Mouse (Mus musculus) stomach, embryonic 16.5 days (tissue): ENCODE results near the gene St5. TPM values are rescaled to one million over a fixed set of nuclear protein-coding genes. Genes with fewer than 3 reads are reported as not detected.

ENCODE experiments used
- ATAC-seq: fragments of 200-750 bp; cut with Nextera tagmentation; 2 replicates; pipeline ENCODE4 v1.8.0; 2017; ENCODE audit warnings: moderate number of reproducible peaks, moderate TSS enrichment; ENCODE audit not compliant: insufficient read depth, low FRiP score
- H3K27ac ChIP-seq: fragments of 300-500 bp; sonication (generic); 2 replicates; pipeline ENCODE4 v1.5.1; 2014; ENCODE audit warnings: low read length
- H3K27me3 ChIP-seq: fragments of 300-500 bp; sonication (generic); 2 replicates; pipeline ENCODE4 v1.6.1; 2014; ENCODE audit warnings: low read length, control low read depth, mixed read lengths; ENCODE audit not compliant: control insufficient read depth, insufficient read depth
- H3K36me3 ChIP-seq: fragments of 300-500 bp; sonication (generic); 2 replicates; pipeline ENCODE4 v1.6.1; 2014; ENCODE audit warnings: low read length; ENCODE audit not compliant: control insufficient read depth, insufficient read depth
- H3K4me1 ChIP-seq: fragments of 300-500 bp; sonication (generic); 2 replicates; pipeline ENCODE4 v1.6.1; 2014; ENCODE audit warnings: low read length, control low read depth, mixed read lengths; ENCODE audit not compliant: control insufficient read depth, insufficient read depth
- H3K4me2 ChIP-seq: fragments of 300-500 bp; sonication (generic); 2 replicates; pipeline ENCODE4 v1.6.1; 2014; ENCODE audit warnings: low read depth, low read length, mixed read lengths
- H3K4me3 ChIP-seq: fragments of 300-500 bp; sonication (generic); replicated peaks from 2 replicates; pipeline ENCODE4 v1.5.1; 2014; ENCODE audit warnings: mild to moderate bottlenecking, low read length
- H3K9ac ChIP-seq: fragments of 300-500 bp; sonication (generic); 2 replicates; pipeline ENCODE4 v1.6.1; 2014; ENCODE audit warnings: low read length
- H3K9me3 ChIP-seq: fragments of 300-500 bp; sonication (generic); replicated peaks from 2 replicates; pipeline ENCODE4 v1.6.1; 2016; ENCODE audit warnings: low read length, control low read depth; ENCODE audit not compliant: control insufficient read depth
- WGBS: fragments of 180-500 bp; shearing (Covaris S2); extraction: QIAGEN DNeasy Blood & Tissue Kit; methylation state at CpG from one replicate; pipeline ENCODE4 v1.1.7; 2014; 5-methylcytosine and 5-hydroxymethylcytosine counted together
- polyA plus RNA-seq: library from polyadenylated mRNA; unstranded; fragments of >200 nt; fragmentation: Nextera tagmentation; extraction: Ambion mirVana; gene quantifications from 2 replicates; pipeline ENCODE4 v1.2.1, GENCODE M21; 2015

The St5 gene
- polyA plus RNA-seq, 1 experiment from 2014 or later: 64.0 TPM

GRCm38 (mm10) chr7:109593992-109594391, 109.4 kb downstream of the St5 start:
- no peaks in the 10 kb centered on the region for H3K27me3 ChIP-seq
- ATAC-seq: no peak

GRCm38 (mm10) chr7:109592184-109592583, 111.2 kb downstream of the St5 start:
- ATAC-seq: no peak
- H3K4me2 ChIP-seq: no peak overlapping the region
- WGBS: 25% methylated on average over 4 of the region's 4 CpGs
- H3K27ac ChIP-seq: peak overlapping the region; percentile 52; the same call in 1 of the 2 replicates
- H3K9ac ChIP-seq: no peak overlapping the region
- no peaks in the 10 kb centered on the region for H3K36me3 ChIP-seq
- H3K4me1 ChIP-seq: peaks cover 39% of the 10 kb centered on the region
- no peaks in the 10 kb centered on the region for H3K9me3 ChIP-seq
- H3K27me3 ChIP-seq: no peaks in the 10 kb centered on the region
- no peak overlapping the region for H3K4me3 ChIP-seq

More at GRCm38 (mm10) chr7:109593992-109594391, 109.4 kb downstream of the St5 start:
- Histone ChIP-seq H3K36me3 (no peaks in the 10 kb centered on the region), H3K4me3 (no peak overlapping the region), H3K27ac (no peak overlapping the region), H3K9me3 (no peaks in the 10 kb centered on the region), H3K4me1 (peaks cover 31% of the 10 kb centered on the region), H3K9ac (no peak overlapping the region), H3K4me2 (no peak overlapping the region)

- H3K4me1 ChIP-seq: peaks cover 39% of the 10 kb centered on the region
- H3K36me3 ChIP-seq: no peaks in the 10 kb centered on the region
- no peak overlapping the region for H3K9ac ChIP-seq
- H3K27me3 ChIP-seq: no peaks in the 10 kb centered on the region
- H3K27ac ChIP-seq: peak overlapping the region; percentile 32
- no peaks in the 10 kb centered on the region for H3K9me3 ChIP-seq
- no peak overlapping the region for H3K4me3 ChIP-seq
- 59% methylated on average over 2 of the region's 2 CpGs for WGBS
- no peak for ATAC-seq
- no peak overlapping the region for H3K4me2 ChIP-seq
Measured at GRCm38 (mm10) chr7:109590576-109590975, 112.8 kb downstream of the St5 start.

DNA sequence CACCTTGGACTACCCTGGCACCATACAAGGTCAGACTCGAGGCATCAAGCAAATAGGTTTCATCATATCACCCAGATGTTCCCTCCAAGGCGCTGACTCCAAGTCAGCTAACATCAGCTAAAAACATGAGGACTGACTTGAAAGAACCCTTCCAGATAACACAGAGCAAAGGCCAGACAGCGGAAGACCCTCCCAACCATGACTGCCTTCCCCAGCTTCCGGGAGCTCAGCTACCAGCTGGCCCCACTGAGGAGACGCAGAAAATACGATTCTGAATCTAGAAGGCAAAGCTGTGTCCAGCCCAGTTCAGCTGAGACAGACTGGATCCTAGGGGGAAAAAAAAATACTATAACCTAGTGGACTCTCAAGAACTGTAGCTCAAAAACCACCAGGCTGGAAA, 114.4 kb downstream of the St5 start:
- no peak for ATAC-seq
- WGBS: 58% methylated on average over 6 of the region's 6 CpGs

DNA sequence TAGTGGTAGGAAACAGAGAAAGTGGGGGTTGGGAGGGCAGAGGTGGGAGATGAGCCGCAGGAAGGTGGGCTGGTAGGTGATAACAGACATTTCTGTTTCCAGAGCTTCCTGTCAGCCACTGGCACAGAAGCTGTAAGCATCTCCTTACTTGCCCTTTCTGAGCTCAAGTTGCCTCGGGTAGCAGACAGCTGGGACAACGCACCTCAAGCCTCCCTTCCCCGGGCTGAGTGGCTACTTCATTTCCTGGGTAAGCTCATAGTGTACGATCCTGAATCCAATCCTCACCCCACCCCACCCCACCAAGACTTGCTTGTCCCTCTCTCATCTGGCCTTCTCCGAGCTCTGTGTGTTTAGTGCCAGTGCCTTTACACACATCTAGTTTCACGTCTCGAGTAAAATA, 115.3 kb downstream of the St5 start:
- no peaks in the 10 kb centered on the region for H3K36me3 ChIP-seq
- no peaks in the 10 kb centered on the region for H3K9me3 ChIP-seq
- H3K9ac ChIP-seq: no peak overlapping the region
- H3K27ac ChIP-seq: no peak overlapping the region
- no peaks in the 10 kb centered on the region for H3K27me3 ChIP-seq
- 63% methylated on average over 8 of the region's 8 CpGs for whole genome bisulfite sequencing
- peaks cover 43% of the 10 kb centered on the region for H3K4me1 ChIP-seq
- no peak overlapping the region for H3K4me3 ChIP-seq
- ATAC-seq: no peak
- no peak overlapping the region for H3K4me2 ChIP-seq

More for the DNA sequence above, 114.4 kb downstream of the St5 start:
- H3K9me3 ChIP-seq: no peaks in the 10 kb centered on the region
- no peaks in the 10 kb centered on the region for H3K27me3 ChIP-seq
- no peak overlapping the region for H3K9ac ChIP-seq
- no peaks in the 10 kb centered on the region for H3K36me3 ChIP-seq
- H3K27ac ChIP-seq: peak overlapping the region; percentile 38; the same call in 1 of the 2 replicates
- H3K4me1 ChIP-seq: peaks cover 43% of the 10 kb centered on the region
- H3K4me3 ChIP-seq: no peak overlapping the region
- H3K4me2 ChIP-seq: no peak overlapping the region

DNA sequence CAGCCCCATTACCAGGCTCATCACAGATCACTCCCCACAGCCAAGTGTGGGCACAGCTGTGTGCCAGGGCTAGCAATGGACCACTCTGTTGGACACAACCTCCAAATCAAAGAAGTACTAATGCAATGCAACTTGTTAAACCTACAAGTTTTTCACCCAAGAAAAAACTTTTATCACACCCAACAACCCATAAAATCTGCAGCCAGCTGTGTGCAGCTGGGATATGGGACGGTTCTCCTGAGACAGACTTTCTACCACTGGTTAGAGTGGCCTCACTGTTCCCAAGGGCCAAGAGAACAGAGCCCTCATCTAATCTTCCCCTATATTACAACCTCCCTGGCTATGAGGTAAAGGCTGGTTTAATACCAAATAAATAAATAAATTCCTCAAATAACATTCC, 118.9 kb downstream of the St5 start:
- H3K4me1 ChIP-seq: peaks cover 24% of the 10 kb centered on the region
- no peak for ATAC-seq
- H3K9ac ChIP-seq: no peak overlapping the region
- H3K27me3 ChIP-seq: no peaks in the 10 kb centered on the region
- no peak overlapping the region for H3K4me2 ChIP-seq
- H3K9me3 ChIP-seq: no peaks in the 10 kb centered on the region
- no peak overlapping the region for H3K27ac ChIP-seq
- 51% methylated on average over 1 of the region's 1 CpGs for WGBS
- H3K36me3 ChIP-seq: no peaks in the 10 kb centered on the region
- H3K4me3 ChIP-seq: no peak overlapping the region

DNA sequence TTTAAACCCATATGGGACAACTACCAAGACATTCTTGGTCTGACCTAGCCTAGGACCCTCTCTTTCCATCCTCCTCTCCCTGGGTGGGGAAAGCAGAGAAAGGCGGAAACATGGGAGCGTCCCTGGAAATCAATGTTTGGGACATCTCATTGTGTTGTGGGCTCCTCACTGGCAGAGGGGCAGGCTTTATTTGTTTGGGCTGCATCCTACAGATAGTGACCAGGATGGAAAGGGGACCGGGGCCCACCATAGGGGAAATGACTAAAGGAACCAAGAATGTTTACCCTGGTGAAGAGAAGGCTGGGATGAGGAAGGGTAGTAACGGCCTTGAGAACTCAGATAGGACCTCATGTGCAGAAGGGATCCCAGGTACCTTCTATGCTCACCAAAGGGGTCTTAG, 122.9 kb downstream of the St5 start:
- 72% methylated on average over 4 of the region's 4 CpGs for WGBS
- ATAC-seq: no peak
- peak overlapping the region; percentile 55; the same call in 1 of the 2 replicates for H3K27ac ChIP-seq

DNA sequence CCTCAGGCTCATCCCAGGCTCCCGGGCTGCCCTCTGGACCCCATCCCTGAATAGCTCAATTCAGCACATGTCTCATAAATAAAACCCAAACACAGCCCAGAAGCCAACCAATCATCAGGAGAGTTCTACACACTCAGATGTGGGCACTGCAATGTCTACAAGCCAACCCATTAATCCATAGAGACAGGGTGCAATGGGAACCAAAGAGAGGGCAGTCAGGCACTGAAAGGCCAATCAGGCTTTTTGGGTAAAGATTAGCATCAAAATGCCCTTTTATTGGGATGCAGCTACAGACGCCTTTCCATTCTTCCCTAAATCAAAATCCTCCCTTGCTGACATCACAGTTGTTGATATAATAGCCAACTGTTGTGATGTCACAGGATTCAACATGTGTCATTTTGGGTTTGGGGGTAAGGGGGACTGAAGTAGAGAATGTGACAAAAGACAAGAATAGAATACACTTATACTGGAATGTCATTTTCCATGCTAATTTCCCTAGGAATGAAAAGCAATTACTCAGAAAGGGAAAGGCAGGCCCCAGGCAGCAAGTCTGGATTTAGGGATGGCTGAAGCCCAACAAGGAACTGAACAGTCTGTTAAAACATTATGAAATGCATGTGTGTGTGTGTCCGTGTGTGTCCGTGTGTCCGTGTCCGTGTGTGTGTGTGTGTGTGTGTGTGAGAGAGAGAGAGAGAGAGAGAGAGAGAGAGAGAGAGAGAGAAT, 123.7 kb downstream of the St5 start:
- Histone ChIP-seq H3K36me3 (no peaks in the 10 kb centered on the region), H3K4me1 (peaks cover 44% of the 10 kb centered on the region), H3K9ac (no peak overlapping the region), H3K4me2 (no peak overlapping the region), H3K27me3 (no peaks in the 10 kb centered on the region), H3K27ac (peak overlapping the region; percentile 55), H3K9me3 (no peaks in the 10 kb centered on the region), H3K4me3 (no peak overlapping the region)
- WGBS: 62% methylated on average over 6 of the region's 6 CpGs
- ATAC-seq: no peak

More for the DNA sequence above, 122.9 kb downstream of the St5 start:
- Histone ChIP-seq H3K4me2 (no peak overlapping the region), H3K9ac (no peak overlapping the region), H3K4me3 (no peak overlapping the region), H3K9me3 (no peaks in the 10 kb centered on the region), H3K36me3 (no peaks in the 10 kb centered on the region), H3K4me1 (peaks cover 44% of the 10 kb centered on the region), H3K27me3 (no peaks in the 10 kb centered on the region)

DNA sequence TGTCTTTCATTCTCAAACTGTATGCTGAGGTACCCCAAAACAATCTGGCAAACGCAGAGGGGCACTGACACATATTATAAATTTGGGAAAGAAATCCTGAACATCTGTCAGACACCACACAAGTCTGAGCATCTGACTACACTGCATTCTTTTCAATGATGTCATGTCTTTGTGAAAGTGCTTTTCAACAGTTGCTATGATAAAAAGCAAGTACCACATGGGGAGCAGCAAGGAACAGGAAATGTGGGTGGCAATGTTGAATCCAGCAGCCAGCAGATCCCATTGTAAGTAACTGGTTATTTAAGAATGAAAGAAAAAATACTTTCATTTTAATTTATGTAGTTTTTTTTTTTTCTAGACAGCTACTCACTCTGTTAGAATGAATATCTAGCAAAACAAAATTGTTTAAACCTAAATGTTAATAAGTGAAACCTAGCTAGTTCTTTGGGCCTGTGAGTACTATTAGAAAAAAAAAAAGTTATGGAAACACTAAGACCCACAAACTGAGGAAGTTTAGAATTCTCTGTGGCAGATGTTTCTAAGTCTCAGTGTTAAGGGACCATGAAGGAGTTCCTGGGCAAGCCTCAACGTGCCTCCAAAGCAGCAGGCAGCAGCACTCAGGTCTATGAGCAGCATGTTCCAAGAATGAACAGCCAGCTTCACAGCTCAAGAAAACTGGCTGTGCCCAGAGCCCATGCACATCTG, 124.4 kb downstream of the St5 start:
- no peak overlapping the region for H3K4me2 ChIP-seq
- 42% methylated on average over 2 of the region's 2 CpGs for WGBS
- H3K9ac ChIP-seq: no peak overlapping the region
- no peaks in the 10 kb centered on the region for H3K27me3 ChIP-seq
- ATAC-seq: no peak
- no peaks in the 10 kb centered on the region for H3K9me3 ChIP-seq
- no peak overlapping the region for H3K4me3 ChIP-seq
- H3K4me1 ChIP-seq: peaks cover 39% of the 10 kb centered on the region
- no peaks in the 10 kb centered on the region for H3K36me3 ChIP-seq
- peak overlapping the region; percentile 53 for H3K27ac ChIP-seq
